Mouse (Mus musculus): ENCODE measurements at regions not wholly inside any gene's neighbourhood (a gene's known extent, or its start where the extent isn't known, plus 50 kb on each side); places are given as distances from the start of the nearest gene placed in this dataset.

DNA sequence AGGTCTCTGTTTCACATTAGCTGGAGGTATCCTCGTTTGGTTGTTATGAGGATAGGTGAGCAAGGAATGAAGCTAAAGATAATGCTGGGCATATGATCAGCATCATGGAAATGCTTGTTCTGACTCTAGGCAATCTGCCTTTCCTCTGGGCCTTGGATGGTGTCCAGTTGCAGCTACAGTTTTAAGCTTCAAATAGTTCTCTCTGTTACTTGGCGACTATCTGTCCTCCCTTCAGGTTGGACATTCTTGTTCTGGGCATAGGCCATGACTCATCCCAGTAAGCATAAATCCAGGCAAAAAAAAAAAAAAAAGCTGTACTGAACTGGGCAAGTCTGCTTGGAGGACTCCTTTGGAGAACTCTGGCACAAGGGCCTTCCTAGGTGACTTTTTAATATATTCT is 776.9 kb downstream of the Kcnma1 start:
- no peak for DNase-seq (ENCODE audit: low spot score)

DNA sequence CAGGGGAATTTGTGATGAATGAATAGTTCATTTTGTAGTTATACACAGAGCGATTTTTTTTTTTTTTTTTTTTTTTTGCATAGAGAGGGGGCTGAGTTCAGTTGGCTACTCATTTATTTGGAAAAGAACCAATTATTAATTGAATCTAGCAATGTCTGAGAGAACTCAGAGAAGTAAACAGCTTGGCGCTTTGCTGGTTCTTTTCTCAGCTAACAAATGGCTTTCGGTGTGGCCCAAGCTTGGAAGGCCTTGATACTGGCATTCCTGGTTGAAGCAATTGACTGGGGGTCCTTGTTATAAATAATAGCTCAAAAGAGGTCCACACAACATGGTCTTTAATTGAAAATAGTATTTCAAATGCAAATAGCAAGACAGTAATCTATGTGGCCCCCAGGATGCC is 815.6 kb downstream of the Kcnma1 start:
- DNase-seq (ENCODE audit: low spot score), result no peak

DNA sequence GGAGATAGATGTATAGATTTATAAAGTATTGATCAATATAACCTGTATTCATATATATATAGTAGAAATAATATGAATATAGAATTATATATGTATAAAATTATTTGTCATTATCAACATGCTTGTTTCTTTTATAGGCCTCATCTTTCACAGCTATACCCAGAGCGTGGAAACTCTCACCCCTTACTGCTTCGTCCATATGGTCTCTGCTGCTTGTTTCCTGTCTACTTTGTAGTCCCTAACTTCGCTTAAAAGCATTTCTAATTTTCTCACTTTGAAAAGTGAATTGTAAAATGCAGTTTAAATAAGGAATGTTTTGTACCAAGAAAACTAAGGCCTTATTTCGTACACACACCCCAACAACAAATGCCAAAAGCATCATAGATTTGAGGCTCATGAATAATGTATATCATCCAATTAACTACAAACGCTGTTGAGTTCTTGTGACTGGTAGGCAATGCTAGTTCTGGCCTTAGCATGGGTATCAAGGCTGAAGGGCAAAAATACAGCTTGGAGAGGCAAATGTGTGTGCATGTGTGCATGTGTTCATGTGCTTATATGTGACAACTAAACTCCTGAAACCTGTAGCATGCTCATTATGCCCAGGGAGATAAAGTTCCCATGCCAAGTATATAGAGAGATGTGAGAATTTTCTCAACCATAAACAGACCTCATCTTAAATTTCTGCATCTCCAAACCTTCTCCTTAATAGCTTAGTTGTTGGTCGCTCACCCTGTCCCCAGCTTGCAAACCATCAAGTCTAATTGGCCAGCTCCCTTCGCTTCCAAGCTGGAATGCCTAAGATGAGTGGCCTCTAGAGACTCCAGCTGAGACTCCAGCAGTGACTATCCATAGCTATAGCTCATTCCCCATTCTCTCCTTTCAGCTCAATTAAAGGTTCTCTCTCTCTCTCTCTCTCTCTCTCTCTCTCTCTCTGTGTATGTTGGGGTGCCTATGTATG is 819.4 kb downstream of the Kcnma1 start:
- DNase-seq (ENCODE audit: low spot score), result no peak

DNA sequence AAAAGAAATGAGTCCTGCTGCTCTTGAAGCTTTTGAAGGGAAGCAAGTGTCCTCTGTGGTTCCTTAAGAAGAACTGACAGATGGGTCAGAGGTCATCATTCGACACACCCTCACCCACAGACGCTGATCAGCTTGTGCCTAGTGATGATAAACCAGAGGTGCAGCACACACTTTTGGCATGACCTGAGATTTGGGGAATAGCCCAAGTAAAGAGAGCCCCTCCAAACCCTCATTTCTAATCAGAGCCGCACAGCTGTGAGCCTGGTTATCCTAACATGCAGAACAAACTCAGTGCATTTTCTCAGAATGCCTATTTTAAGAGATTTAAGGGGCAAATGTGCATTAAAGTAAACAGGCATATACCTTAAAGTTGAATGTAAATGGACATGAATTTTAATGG is 821.7 kb downstream of the Kcnma1 start:
- DNase-seq (ENCODE audit: low spot score), result no peak

DNA sequence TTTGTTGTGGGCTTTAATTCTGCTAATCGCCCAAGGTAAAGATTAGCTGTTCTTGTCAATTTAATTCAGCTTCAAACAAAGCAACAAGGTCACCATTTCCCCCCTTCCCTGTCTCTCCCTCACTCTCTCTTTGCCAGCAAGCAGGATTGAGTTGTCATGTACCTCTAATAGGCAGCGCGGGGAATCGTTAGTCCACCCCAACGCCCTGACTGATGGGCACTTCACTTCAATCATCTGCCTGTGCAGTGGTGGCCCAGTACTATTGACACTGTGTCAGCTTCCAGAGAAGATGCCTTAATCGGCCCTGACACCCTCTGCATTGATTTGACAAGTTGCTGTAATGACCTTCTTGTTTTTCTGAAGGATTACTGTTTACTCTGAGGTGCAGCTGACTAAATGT is 828.9 kb downstream of the Kcnma1 start:
- no peak for DNase-seq (ENCODE audit: low spot score)

DNA sequence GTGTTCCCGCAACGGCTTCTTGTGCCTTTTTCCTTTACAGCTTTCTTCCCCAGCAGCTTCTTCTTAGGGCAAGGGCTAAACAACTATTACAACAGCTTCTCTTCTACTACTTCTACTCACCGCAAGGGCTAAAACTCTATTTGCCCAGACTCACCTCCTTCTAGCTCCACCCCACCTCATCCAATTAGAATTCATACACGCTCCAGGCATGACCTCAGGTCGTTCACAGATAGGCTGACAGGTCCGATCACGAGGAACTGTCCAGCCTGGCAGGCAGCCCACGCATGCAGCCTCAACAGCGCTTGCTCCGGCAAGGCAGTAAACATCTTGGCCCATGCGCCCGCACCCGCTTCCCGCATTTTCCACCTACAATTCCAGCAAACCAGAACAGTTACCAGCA is 844.9 kb downstream of the Kcnma1 start:
- DNase-seq (ENCODE audit: low spot score), result no peak

DNA sequence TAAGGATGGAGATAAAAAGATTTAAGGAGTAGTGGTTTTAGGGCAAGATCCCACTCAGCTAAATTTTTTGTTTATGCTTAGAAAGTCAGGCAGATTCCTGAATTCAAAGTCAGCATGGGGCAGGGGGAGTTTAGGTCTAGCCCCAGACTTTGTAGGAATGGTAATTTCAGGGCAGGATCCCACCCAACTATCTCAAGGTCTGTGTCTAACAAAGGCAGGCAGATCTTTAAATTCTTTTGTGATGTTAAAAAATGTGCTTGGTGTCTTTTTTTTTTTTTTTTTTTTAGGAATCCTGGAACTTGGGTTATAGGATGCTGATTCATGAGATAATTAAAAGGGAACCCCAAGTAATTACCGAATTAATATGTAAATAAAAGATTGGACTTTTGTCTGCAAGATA is 853.7 kb downstream of the Kcnma1 start:
- DNase-seq (ENCODE audit: low spot score), result no peak

DNA sequence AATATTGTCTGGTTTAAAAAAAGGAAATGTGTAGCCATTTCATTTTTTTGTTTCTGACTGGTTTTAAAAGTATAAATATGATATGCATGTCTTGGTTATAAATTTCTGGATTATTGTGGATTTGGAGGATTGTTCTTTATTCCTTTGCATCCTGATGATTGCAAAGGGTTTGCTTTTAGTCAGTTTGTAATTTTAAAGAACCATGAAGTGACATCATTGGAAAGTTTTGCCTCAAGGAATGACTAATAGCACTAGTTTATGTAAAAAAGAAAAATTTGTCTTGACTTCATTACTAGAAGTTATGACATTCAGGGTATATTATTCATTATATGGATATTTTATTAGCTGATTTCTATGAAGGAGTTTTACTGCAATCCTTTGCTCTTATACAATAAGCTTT is 863.9 kb downstream of the Kcnma1 start:
- no peak for DNase-seq (ENCODE audit: low spot score)

DNA sequence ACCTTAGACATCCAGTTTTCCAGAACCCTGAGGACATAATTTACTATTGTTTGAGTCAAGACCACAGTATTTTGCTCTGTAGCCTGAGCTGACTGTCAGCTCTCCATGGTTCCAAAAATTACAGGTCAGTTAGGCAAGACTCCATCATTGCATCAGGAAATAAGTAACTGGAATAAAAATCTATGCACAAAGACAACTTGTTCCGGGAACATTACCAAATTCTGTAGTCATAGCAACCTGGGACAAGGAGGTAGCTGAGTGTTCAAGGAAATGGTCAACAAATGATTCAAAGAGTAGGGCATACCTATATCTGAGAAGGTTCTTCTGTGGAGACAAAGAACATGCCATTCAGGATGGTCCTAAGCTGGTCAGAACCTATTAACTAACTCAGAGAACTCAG is 867.3 kb downstream of the Kcnma1 start:
- DNase-seq (ENCODE audit: low spot score), result no peak

DNA sequence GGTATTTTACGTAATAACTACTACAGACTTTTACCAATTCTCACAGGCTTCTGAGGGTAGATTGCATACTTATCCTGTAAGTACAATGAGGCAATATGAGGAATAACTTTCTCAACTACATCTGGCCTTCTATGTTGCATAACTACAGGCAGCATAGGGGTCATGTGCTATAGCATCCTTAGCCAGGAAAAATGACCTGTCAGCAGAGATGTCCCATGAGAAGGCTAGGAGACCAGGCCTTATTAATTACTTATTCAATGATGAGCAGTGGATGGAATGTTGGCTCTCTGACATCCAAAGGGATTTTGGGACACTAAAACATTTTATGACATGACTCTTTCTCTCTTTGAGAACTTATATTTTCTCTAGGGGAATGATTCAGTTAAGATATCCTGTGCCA is 873.9 kb downstream of the Kcnma1 start:
- no peak for DNase-seq (ENCODE audit: low spot score)

DNA sequence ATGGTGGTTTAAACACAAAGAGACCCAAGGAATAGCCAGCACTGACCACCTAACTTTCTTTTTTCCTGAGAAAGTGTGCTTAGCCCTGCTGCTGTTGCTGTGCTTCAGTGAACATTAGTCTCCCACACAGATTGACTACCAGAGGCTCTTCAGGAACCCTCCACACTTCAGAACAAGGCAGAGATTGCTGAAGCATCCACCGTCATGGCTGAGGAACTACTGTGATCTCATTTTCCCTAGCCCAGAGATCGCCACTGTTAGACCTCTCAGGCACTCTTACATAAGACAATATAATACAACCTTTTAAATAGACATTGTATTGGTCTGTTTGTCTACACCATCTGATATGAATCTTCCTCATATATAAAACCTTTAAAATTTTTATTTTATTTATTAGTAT is 879.6 kb downstream of the Kcnma1 start:
- DNase-seq (ENCODE audit: low spot score), result no peak

DNA sequence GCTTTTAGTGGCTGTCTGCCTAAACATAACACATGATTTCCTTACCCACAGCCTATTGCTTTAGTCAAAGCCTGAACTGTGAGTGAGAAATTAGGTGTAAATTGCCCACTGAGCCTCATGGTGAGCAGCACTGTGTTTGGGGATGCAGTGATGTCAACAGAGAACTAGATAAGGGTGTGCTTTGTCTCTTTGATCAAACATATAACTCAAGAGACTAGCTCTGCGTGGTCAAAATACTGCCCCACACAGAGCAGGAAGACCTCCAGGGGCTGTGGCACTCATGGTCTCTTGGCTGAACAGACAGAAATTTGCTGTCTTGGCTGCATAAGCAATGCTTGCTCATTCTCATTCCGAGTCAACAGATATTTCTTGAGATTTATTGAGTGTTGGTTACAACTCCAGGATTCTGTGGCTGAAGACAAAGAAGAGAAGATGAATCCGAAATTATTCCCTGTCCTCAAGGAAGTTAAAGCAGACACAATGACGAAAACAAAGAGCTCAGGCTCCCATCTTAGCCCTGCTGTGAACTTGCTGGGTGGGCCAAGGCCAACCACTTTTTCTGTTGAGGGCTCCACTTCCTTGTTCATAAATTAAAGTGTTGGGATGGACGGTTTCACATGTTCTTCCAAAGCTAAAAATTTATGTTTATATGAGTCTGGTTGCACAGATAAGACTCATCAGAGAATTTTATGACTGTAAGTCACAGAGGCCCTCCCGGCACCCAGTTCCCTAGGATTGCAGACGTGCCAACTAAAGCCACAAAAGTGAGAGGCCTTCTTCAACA is 882.4 kb downstream of the Kcnma1 start:
- no peak for DNase-seq (ENCODE audit: low spot score)

DNA sequence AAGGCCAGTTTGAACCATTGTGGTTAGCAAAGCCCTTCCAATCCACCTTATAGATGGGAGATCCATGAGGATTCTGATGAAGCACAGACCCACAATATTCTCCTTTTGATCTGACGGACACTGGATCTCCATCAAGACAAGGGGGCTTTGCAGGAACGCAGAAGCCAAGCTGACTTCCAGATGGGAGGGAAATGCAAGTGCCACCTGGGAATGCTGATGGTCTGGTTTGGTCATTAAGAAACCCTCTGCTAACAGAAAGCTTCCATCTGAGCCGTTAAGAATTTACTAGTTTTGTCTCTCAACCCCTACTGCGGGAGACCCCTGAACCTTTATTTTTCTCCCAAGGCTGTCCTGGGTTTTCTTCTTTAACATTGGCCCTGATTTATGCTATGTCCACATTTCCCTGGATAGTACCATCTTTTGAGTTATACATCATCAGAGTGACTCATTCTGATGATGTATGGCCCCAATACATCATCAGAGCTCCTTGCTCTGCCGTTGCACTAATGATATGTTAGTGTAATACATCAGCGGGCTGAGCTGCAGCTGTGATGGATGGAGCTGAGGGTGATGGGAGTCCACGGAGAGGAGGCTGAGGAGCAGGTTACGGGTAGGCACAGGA is 898.3 kb downstream of the Kcnma1 start:
- DNase-seq (ENCODE audit: low spot score), result no peak

DNA sequence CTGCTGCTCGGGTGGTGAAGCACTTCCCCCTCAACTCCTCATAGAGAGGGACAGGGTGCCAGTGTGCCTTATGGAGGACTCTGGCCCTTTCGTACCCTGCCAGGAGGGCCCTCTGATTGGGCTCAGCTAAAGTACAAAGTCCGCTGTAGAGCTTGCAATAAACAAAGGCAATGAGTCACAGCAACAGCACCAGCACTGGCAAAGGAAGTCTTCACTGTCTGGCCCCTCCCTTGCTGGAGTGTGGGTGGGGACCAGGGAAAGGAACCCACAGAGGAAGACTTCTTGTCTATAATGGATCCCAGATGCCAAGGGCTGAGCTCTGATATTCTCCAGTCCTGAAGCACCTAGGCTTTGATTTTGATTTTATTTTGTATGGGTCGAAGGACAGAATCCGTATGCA is 899.4 kb downstream of the Kcnma1 start:
- DNase-seq (ENCODE audit: low spot score), result peak; percentile 6

DNA sequence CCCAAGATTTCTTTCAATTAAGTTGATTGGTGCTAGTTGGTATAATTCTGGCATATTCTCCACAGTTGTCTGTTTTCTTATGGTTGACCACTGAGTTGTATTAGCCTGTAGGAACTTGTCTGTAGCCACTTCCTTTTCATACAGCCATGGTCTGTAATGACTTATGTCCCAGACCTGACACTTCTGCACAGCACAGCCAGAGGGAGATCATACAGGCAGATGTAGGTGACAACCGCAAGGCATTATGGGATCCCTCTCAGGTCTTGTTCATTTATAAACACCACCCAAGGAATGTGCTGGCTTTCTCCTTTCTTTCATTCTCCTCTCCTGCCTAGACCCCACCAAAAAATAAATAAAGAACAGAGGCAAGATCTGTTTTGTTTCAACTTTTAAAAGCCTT is 899.8 kb downstream of the Kcnma1 start:
- no peak for DNase-seq (ENCODE audit: low spot score)

DNA sequence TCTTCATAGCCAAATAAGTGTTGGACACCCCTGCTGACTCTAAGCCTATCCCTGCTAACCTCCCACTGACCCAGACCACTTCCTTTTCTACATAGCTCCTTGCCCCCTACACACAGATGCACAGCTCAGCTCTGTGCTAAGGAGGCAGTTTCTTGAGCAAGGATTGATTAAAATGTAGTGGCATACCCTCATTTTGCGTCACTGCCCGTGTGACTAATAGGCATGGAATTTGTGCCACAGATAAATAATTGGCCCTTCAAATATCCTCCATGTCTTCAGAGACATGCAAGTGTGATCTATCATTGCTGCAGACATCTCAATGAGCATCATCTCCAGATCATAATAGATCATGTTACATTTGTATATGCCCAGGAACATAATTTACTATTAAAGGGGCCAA is 901.9 kb downstream of the Kcnma1 start:
- DNase-seq (ENCODE audit: low spot score), result no peak

DNA sequence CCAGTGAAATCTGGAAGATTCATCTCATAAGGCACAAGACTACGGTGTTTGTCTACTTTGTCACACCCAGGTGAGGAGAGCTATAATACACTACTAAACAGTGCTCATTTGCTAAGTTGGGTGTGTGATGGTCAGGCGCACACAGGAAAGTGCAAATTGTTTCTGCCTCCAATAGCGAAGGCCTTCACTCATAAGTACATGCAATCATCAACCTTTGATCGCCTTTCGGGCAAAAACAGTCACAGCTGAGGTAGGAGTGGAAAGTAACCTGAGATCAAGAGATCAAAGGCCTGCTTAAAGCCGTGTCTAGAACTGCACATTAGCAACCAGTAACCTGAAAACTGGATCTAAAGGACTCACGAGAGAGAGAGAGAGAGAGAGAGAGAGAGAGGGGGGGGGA is 905.7 kb downstream of the Kcnma1 start:
- no peak for DNase-seq (ENCODE audit: low spot score)

DNA sequence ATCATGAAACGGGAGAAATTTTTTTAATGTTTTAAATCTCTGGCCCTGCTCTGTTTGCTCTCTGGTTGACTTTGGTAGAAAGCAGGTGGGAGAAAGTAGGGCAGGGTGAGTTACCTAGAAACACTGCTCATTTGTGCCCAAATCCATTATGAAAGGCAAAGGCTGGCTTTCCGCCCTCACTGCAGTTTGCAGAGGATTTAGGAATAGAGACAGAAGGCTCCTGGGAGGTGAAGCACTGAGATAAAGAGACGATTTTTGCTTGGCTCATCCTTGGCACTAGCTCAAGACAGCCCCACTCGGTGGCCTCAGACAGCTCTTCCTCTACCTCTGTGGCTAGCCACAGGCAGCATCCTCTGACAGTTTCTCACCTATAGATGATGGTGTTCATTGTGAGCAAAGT is 906.8 kb downstream of the Kcnma1 start:
- DNase-seq (ENCODE audit: low spot score), result no peak
